Mouse (Mus musculus) bone marrow, adult 2 months (tissue): Measurements from ENCODE around the gene Ccdc74a.

Source experiments
- CTCF ChIP-seq: fragments of 200-500 bp; IDR thresholded peaks from 2 replicates; pipeline ENCODE4 v1.5.1; 2011; ENCODE audit warnings: low read length, control low read depth; ENCODE audit not compliant: control insufficient read depth, insufficient read depth
- POLR2A ChIP-seq: fragments of 200-500 bp; IDR thresholded peaks from 2 replicates; pipeline ENCODE4 v1.6.1; 2011; ENCODE audit warnings: low read depth, mild to moderate bottlenecking, control low read depth, low read length, borderline replicate concordance; ENCODE audit not compliant: control insufficient read depth

- no peak for TF ChIP-seq CTCF
- no peak for TF ChIP-seq POLR2A
Measured at GRCm38 (mm10) chr16:17642311-17642710, 4.0 kb upstream of the Ccdc74a start.
